Mouse (Mus musculus): ENCODE measurements around the gene 4931428F04Rik. TPM values are rescaled to one million over a fixed set of nuclear protein-coding genes. Genes with fewer than 3 reads are reported as not detected.
A peak's percentile ranks its signal among the peaks of the same experiment; 100 is the strongest.

Gene 4931428F04Rik
- total RNA-seq (2014; fragmentation: Nextera tagmentation) (2.7 and 4.0 TPM in 2 replicates), total RNA-seq (2017) (0.56 and 0.93 TPM in 2 replicates)

DNA sequence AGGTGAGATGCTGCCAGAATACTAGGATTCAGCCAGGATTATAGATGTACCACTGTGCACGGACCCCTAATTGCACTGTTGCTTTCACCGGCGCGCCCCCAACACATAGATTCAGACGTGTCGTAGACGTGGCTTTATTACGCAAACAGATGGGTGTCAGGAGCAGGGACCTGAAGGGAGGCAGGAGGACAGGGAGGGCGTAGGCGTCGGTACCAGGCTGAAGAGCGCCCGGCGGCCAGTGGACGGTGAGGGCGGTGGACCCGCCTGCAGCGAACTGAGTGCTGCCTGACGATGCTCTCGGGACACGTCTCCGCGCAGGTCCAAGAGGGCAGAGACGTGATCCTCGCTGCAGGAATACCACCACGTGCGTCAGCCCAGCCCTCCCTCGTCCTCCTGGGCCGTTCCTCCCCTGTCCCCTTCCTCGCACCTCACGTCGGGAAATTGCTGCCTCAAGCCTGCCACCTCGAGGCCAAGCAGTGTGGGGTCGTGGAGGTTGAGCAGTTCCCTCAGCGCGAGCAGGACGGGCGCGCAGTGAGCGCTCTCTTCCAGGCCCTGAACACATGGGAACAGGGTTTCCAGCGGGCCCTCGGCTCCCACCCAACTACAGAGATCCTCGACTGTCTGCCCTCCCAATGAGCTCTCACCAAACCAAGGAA, at the start of gene 4931428F04Rik:
4931428F04Rik (minus strand) TSS at position 60 of the 656 bp plus-strand sequence.
- peak; percentile 18 for ATAC-seq (replicated peaks; ENCODE audit: poor library complexity, severe bottlenecking)

DNA sequence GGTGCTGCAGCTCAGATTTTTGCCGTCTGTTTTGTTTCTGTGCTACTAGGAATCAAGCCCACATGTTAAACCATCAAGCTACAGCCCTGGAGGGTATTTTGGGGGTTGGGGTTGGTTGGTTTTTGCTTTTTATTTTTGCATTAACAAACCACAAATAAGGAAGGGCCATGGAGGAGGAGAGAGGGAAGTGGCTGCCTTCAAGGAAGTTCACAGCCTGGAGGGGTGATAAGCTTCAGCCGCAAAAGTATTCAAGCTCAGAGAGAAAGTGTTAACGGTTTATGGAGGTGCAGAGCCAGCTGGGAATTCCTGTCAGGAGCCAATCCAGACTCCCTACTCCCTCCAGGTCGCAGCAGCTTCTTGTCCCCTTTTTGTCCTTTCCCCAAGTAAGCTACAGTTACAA, 49.3 kb upstream of the 4931428F04Rik start:
- peak; percentile 65 for ATAC-seq (replicated peaks; ENCODE audit: poor library complexity, severe bottlenecking)

DNA sequence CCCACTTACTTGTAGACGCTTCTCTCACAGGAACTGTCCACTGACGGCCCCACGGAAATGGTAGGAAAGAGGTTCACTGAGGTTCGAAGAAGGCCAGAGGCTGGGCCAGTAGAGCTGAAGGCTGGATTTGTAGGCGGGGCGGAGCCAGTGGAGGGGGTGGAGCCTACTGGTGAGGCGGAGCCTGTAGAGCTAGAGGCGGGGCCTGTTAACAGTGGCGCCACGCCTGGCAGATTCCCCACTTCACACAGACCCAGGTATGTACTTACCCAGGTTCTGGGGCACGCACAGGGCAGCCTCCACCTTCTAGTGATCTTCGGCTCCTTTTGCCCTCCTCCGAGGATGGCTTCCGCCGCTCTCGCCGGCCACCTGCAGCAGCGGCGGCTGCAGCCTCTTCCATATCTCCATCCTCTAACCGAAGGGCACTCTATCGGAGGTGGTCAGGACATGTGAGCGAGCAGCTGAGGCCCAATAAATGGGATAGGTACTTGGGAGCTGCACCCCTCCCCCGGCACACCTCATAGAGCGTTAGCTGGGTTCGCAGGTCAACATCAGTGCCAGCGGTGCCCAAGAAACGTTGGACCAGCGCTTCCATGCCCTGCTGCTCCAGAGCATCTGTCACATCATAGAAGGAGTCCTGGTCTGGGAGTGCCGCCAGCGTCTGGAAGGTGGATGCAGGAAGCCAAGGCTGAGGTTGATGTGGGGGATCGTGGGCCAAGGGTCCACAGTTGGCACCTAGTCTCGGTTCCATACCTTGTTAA, 46.9 kb upstream of the 4931428F04Rik start:
- ATAC-seq (replicated peaks; ENCODE audit: poor library complexity, severe bottlenecking) = no peak

DNA sequence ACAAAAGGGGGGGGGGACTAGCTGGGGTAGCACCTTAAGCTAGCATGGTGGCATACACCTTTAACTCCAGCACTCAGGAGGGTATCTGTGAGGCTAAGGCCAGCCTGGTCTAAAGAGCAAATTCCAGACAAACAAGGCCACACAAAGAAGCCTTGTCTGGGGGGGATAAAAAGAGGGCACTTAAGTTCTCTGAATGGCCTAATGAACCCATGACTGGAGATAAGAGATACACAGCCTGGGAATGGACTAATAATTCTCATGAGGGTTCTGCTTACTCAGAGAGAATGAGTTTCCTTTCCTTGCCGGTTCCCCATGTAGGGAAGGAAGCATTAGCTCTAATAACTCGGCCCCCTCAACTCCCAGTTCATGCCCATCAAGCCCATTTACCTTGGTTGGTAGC, 42.9 kb upstream of the 4931428F04Rik start:
- no peak for ATAC-seq (replicated peaks; ENCODE audit: poor library complexity, severe bottlenecking)

DNA sequence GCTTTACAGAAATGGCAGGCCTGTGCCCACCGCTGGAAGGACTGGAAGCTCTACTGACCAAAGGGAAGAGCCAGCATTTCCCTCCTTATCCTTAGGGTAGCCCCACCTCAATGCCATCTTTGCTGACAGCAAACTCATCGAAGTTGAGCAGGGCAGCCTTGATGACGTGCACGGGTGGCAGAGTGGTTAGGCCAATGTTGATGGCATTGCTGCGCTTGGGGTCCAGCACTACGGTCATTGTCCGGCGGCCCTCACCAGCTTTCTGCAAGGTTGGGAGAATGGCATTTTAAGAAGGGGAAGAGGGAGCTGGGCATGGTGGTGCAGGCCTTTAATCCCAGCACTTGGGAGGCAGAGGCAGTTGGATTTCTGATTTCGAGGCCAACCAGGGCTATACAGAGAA, 42.3 kb upstream of the 4931428F04Rik start:
- ATAC-seq (replicated peaks; ENCODE audit: poor library complexity, severe bottlenecking) = no peak

DNA sequence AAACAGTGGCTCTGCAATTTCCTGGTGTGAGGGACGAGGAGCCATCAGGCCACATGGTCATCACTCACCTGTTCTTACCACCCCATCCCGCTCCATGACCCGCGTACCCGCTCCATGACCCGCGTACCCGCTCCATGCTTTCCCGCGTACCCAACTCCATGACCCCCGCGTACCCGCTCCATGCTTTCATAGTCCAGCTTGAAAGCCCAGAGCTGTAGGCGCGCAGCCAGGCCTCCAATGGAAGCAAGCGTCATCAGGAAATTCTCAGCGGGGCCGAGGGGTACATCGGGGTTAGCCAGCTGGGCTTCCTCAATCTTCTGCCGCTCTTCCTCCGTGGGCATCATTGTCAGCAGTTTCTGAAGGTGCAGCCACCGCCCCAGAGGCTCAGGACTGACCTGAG, 41.8 kb upstream of the 4931428F04Rik start:
- ATAC-seq (replicated peaks; ENCODE audit: poor library complexity, severe bottlenecking) = no peak

DNA sequence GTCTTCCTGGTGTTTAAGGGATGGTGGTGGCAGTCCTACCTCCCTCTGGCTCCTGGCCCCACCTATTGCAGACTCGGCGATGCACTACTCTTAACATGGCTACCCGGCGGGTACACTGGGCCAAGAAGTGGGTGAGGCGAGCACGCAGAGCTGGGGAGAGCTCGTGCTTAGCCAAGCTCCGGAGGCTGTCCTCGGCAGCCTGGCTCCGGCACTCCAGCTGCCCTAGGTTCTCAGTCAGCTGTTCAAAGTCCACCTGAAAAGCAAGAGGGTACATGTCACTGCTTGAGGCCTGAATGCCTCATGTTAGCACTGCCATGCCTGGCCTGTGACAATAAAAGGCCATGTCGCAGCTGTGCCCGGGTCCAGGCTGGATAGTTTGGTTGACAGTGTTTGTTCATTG, 40.7 kb upstream of the 4931428F04Rik start:
- ATAC-seq (replicated peaks; ENCODE audit: poor library complexity, severe bottlenecking) = no peak

DNA sequence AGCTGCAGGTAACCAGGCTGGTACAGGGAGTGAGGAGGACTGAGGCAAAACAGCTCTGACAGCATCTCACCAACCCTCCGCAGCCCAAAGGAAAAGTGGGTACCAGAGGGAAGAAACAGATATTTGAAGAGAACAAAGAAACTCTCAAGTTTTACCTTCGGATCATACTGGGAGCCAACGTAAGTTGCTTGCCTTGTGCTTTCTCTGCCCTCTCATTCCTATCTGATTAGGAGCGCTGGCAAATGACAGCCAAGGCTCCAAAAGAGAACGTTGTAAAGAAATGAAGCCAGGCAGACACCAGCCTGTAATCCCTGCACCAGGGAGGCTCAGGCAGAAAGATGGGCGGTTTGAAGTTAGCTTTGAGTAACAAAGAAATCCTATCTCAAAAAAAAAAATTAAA, 37.3 kb upstream of the 4931428F04Rik start:
- ATAC-seq (replicated peaks; ENCODE audit: poor library complexity, severe bottlenecking) = no peak

DNA sequence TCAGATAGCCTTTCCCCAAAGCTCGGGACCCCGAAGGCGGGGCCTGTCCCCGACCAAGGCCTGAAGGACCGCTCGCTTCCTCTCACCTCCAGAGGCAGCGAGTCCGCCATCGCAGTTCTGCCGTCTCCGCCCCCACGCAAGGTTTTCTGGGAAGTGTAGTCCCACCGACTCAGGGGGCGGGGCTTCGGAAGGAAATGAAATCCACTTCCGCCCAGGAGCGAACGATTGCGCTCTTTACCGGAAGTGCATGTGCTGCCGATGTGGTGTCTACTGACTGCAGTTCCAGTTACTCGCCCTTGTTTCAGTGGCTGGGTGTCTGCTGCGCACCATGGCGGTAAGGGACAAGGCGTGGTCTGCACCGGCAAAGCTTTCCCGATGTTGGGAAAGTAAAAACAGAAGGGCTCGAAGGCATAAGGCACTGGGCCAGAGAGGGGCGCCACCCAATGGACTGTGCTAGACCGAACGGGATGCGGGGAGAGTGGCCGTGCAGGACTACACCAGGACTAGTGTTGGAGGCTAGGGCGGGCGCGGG, 36.5 kb upstream of the 4931428F04Rik start, which contains the start of the genes Lrrc29 and Tmem208:
Lrrc29 (minus strand) TSS at position 138 of the 532 bp plus-strand sequence.
Tmem208 (plus strand) TSS at position 214 of the 532 bp plus-strand sequence.
- peak; percentile 94 for ATAC-seq (replicated peaks; ENCODE audit: poor library complexity, severe bottlenecking)

DNA sequence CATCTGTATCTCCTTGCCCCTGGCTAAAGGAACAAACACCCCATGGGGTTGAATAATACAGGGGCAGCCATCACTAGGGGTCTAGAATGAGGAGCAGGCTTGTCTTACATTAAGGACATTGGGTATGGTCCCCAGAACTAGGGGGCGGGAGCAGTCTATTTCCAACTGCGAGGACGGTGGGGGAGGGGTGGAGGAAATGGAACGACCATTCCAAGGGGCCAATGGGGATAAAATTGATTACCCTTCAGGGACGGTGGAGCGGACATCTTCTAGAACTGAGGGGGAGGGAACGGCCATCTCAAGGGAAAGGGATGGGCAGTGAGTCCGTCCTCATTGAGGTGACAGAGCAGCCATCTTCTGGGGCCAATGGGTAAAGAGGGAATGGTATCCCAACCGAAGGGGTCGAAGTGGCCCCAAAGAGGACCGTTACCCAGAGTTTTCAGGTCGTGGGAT, 36.0 kb upstream of the 4931428F04Rik start:
- no peak for ATAC-seq (replicated peaks; ENCODE audit: poor library complexity, severe bottlenecking)

DNA sequence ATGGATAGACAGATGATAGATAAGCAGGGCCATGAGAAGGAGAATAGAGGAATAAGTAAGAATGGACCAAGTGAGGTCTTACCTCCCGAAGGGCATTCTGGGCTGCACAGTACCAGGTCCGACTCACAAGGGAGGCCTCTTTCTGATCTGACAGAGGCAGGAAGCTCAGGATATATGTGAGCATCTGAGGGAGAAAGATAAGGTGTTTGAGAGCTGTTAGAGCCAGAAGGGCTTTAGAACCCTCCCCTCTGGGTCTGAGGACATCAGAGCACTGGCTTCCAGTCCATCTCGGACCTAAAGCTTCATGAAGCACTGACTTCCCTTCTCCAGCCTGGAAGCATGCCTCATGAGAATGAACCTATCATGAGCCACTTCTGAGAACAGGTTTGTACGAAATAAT, 33.5 kb upstream of the 4931428F04Rik start:
- no peak for ATAC-seq (replicated peaks; ENCODE audit: poor library complexity, severe bottlenecking)

DNA sequence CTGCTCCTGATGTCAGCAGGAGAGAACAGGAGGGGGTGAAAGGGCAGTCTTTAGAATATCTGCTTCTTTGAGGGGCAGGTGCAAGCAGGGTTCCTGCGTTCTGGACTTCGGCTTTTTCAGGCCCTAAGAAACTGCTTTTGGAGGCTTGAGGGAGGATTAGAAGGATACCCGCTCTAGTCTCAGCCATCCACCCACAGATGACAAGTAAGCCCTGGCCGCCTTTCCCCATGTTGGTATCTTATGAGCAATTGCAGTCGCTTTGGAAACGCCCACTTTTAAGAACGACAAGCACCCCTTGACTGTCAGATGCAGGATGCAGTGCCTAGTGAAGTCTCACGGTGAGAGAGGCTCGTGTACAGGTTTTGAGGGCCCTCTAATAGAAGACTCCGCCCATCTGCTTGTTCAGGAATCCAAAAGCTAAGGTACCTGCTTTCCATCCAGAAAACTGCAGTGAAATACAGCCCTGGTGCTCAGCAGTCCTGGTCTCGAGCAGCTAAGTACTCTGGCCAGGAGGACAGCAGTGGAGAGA, 29.1 kb upstream of the 4931428F04Rik start:
- no peak for ATAC-seq (replicated peaks; ENCODE audit: poor library complexity, severe bottlenecking)

DNA sequence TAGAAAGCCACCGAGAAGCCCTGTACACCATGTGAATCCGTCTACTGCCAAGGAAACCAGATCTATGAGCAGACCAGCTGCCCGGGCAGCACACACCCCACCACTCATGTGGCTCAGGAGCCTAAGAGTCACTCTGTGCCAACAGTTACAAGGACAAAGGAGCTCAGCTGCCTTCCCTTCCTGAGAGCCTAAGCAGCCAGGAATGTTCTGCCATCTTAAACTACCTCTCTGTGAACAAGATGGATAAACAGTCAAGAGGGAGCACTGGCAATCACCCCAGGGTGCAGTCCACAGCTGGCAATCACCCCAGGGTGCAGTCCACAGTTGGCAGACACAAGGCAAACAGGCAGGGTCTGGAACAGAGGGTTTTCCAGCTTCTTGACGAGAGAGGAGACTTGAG, 28.3 kb upstream of the 4931428F04Rik start:
- ATAC-seq (replicated peaks; ENCODE audit: poor library complexity, severe bottlenecking) = no peak

DNA sequence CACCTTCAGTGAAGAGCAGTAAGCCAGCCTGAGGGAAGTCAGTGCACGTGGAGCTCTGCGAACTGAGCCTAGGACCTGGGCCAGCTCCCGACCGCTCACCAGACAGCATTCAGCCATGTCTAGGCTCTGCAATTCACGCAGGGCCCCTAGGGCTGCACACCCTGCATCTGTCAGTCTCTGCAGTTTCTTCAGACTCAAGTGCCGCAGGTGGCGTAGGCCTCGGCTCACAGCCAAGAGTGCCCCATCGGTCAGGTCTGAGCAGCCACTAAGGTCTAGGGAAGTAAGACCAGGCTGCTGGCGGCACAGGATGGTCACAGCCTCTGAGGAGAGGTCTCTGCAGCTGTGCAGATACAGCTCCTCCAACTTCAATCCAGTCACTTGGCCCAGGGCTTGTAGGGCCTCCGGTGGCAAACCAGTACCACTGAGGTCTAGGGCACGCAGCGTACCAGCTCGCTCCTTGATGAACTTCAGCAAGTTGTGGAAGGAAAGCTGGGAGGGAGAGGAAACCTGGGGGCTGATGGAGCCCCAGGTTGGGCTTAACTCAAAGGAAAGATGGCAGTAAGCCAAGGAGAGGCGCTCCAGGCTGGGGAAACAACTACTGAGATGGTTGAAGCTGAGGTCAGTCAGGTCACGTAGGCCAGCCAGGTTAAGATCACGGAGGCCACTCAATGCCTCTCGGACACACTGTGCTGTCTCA, 25.6 kb upstream of the 4931428F04Rik start:
- ATAC-seq (replicated peaks; ENCODE audit: poor library complexity, severe bottlenecking) = no peak

DNA sequence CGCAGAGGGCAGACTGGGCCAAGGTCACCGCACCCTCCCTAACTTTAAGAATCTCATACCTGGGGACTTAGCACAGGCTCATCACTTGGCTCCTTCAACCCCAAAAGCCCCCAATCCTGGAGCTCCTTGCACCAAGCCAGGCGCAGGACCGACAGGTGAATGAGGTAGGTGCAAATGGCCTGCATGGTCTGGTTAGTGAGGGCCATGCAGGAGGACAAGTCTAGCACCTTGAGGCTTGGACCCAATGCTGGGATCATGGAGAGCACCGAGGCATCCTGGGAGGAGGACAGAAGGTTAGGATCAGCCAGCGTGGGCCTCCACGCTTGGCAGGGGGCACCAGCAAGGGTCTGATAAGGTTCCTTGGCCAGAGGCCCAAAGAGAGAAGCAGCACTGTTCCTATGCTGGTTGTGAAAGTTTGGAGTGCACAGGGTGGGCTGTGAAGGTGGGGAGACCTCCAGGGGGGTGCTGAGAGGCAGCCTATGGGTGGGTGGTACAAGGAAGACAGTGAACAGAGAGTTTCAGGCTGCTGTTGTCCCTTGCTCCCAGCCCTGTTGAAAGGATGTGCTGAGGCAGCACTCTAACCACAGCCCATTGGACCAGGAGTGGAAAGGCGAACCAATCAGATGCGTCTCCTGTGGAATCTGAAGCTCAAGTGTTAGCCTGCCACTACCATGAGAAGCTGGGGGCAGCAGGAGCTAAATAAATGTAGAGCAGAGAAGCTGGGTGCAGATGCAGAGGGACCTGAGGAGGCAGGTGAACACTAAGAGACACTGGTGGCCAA, 24.1 kb upstream of the 4931428F04Rik start:
- ATAC-seq (replicated peaks; ENCODE audit: poor library complexity, severe bottlenecking) = no peak

DNA sequence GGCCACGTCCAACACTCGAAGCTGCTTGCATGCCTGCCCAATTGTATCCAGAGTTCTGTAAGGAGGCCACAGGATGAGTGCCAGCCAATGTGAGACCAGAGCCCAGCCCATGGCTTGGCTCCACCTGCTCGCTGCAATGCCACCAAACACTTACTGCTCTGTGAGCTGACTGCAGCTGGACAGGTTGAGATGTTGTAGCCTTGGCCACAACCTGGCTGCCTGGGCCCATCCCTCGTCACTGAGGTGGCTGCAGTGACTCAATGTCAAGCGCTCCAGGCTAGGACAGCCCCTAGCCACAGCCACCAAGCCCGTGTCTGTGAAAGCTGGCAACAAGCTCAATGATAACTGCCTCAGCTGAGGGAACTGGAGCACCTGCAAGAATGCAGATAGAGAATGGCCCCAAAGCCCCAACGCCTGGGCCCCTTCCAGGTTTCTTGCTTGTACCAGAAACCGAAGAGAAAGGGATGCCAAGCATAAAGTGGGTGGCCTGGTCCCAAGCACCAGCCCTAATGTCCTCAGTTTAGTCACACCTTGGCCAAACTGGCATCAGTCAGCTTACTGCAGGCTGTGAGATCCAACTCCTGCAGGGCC, 23.3 kb upstream of the 4931428F04Rik start:
- no peak for ATAC-seq (replicated peaks; ENCODE audit: poor library complexity, severe bottlenecking)

DNA sequence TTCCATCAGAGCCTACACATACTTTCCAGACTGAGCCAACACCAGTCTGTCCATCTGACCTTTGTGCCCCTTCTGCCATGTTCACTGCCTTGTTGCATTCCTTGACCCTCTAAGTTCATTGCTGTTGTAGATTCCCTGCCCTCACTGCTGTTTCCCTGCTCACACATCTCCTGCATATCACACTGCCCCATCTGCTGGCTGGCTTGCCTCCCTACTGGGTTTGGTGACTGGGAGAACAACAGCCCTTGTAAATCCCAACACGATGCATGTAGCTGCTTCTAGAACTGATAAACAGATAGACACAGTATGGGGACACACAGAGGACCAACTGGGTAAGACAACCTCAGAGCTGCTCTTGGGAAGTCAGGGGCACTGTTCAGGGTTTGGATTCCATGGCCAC, 22.1 kb upstream of the 4931428F04Rik start:
- no peak for ATAC-seq (replicated peaks; ENCODE audit: poor library complexity, severe bottlenecking)

DNA sequence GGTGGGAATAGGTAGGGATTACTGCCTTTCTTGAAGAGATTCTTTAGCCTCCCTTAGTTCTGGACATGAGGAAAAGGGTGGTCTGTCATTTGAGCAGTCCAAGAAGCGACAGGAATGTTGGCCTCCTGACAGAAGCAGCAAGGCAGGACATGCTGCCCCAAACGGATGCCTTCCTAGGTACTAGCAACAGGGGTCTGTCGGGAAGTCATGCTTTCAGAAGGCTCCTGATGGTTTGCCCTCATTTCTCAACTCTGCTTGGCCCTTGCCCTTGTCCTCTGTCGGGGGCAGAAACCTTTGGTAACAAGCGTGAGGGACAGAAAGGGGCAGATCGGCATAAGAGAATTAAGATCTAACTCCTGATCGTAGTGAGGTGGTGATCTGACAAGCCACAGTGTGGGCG, 20.5 kb upstream of the 4931428F04Rik start:
- ATAC-seq (replicated peaks; ENCODE audit: poor library complexity, severe bottlenecking) = no peak

DNA sequence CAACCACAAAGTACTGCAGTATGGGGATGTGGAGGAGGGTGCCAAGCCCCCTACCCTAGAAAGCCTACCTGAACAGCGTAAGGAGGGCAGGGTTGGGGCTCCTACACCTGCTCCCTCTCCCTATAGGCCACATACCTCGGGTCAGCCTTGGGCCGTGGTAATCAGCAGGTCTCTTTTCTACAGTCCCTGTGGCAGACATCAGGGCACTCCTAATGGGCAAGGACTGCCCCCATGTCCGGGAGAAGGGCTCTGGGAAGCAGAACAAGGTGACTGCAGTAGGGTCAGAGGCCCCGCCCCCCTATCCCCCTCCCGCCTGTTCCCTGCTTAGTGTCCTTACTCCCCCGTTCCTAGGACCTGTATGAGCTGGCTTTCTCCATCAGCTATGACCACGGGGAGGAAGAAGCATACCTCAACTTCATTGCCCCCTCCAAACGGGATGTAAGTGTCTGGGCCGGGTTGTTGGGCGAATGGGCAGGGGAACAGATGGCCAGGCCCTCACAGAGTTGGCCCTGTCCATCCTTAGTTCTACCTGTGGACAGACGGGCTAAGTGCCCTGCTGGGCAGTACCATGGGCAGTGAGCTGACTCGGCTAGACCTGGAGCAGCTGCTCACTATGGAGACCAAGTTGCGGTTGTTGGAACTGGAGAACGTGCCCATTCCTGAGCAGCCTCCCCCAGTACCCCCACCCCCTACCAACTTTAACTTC, 19.6 kb upstream of the 4931428F04Rik start:
- no peak for ATAC-seq (replicated peaks; ENCODE audit: poor library complexity, severe bottlenecking)

Data from granulocyte monocyte progenitor cell, adult 5-6 weeks (primary cell).